Mouse (Mus musculus) neural tube, embryonic 15.5 days (tissue): ENCODE measurements around the gene Morf4l1. TPM values are rescaled to one million over a fixed set of nuclear protein-coding genes. Genes with fewer than 3 reads are reported as not detected.

Experiments used
- ATAC-seq: fragments of 200-750 bp; cut with Nextera tagmentation; 2 replicates; pipeline ENCODE4 v1.8.0; 2017; ENCODE audit warnings: mild to moderate bottlenecking, moderate TSS enrichment, moderate library complexity; ENCODE audit not compliant: low FRiP score
- H3K27ac ChIP-seq: fragments of 300-500 bp; sonication (generic); replicated peaks from 2 replicates; pipeline ENCODE4 v1.5.1; 2015; ENCODE audit warnings: mild to moderate bottlenecking, inconsistent platforms
- H3K27me3 ChIP-seq: fragments of 300-500 bp; sonication (generic); replicated peaks from 2 replicates; pipeline ENCODE4 v1.6.1; 2015; ENCODE audit warnings: inconsistent platforms
- H3K36me3 ChIP-seq: fragments of 300-500 bp; sonication (generic); 2 replicates; pipeline ENCODE4 v1.6.1; 2015; ENCODE audit warnings: inconsistent platforms
- H3K4me1 ChIP-seq: fragments of 300-500 bp; sonication (generic); 2 replicates; pipeline ENCODE4 v1.6.1; 2015; ENCODE audit warnings: inconsistent platforms
- H3K4me2 ChIP-seq: fragments of 300-500 bp; sonication (generic); 2 replicates; pipeline ENCODE4 v1.6.1; 2015; ENCODE audit warnings: inconsistent platforms, mild to moderate bottlenecking, moderate library complexity
- H3K4me3 ChIP-seq: fragments of 300-500 bp; sonication (generic); replicated peaks from 2 replicates; pipeline ENCODE4 v1.5.1; 2015; ENCODE audit warnings: mild to moderate bottlenecking, inconsistent platforms
- H3K9ac ChIP-seq: fragments of 300-500 bp; sonication (generic); replicated peaks from 2 replicates; pipeline ENCODE4 v1.6.1; 2015; ENCODE audit warnings: mild to moderate bottlenecking, inconsistent platforms
- H3K9me3 ChIP-seq: fragments of 300-500 bp; sonication (generic); replicated peaks from 2 replicates; pipeline ENCODE4 v1.6.1; 2016; ENCODE audit warnings: inconsistent platforms
- WGBS: fragments of 180-500 bp; shearing (Covaris S2); methylation state at CpG from one replicate; pipeline ENCODE4 v1.1.7; 2015; ENCODE audit warnings: mixed read lengths; 5-methylcytosine and 5-hydroxymethylcytosine counted together
- polyA plus RNA-seq: library from polyadenylated mRNA; unstranded; fragments of >200 nt; fragmentation: Nextera tagmentation; extraction: Ambion mirVana; gene quantifications from 2 replicates; pipeline ENCODE4 v1.2.1, GENCODE M21; 2015

Gene Morf4l1
- polyA plus RNA-seq, 1 experiment from 2014 or later, result 554 TPM

- H3K9me3 ChIP-seq, result no peaks in the 10 kb centered on the region
- no peak for ATAC-seq
- peak overlapping the region; percentile 99 for H3K27ac ChIP-seq
- peaks cover 8% of the 10 kb centered on the region; the same call in 1 of the 2 replicates for H3K36me3 ChIP-seq
- no peaks in the 10 kb centered on the region; the same call in 1 of the 2 replicates for H3K27me3 ChIP-seq
- WGBS, result 3% methylated on average over 13 of the region's 13 CpGs
- H3K9ac ChIP-seq, result peak overlapping the region; percentile 97
- peak overlapping the region; percentile 84 for H3K4me3 ChIP-seq
- peak overlapping the region; percentile 76 for H3K4me2 ChIP-seq
- peaks cover 41% of the 10 kb centered on the region for H3K4me1 ChIP-seq
Measured at GRCm38 (mm10) chr9:90113151-90113550, 1.4 kb downstream of the Morf4l1 start.

- Histone ChIP-seq H3K27ac (no peak overlapping the region), H3K9me3 (no peaks in the 10 kb centered on the region), H3K4me3 (no peak overlapping the region), H3K27me3 (no peaks in the 10 kb centered on the region), H3K4me2 (no peak overlapping the region), H3K9ac (no peak overlapping the region), H3K36me3 (peaks cover 18% of the 10 kb centered on the region; the same call in 1 of the 2 replicates), H3K4me1 (peaks cover 39% of the 10 kb centered on the region)
- WGBS, result 69% methylated on average over 6 of the region's 6 CpGs
- no peak for ATAC-seq
Measured at GRCm38 (mm10) chr9:90109386-90109785, 5.2 kb downstream of the Morf4l1 start.

GRCm38 (mm10) chr9:90108272-90108671 is 6.3 kb downstream of the Morf4l1 start:
- H3K36me3 ChIP-seq, result peaks cover 22% of the 10 kb centered on the region
- ATAC-seq, result no peak
- peaks cover 39% of the 10 kb centered on the region for H3K4me1 ChIP-seq
- no peak overlapping the region for H3K4me3 ChIP-seq
- H3K27me3 ChIP-seq, result no peaks in the 10 kb centered on the region
- H3K9ac ChIP-seq, result no peak overlapping the region
- no peak overlapping the region for H3K4me2 ChIP-seq
- no peaks in the 10 kb centered on the region for H3K9me3 ChIP-seq
- no peak overlapping the region for H3K27ac ChIP-seq

GRCm38 (mm10) chr9:90106915-90107314 is 7.7 kb downstream of the Morf4l1 start:
- Histone ChIP-seq H3K4me3 (no peak overlapping the region), H3K9ac (no peak overlapping the region), H3K4me2 (no peak overlapping the region), H3K36me3 (peaks cover 27% of the 10 kb centered on the region), H3K27ac (no peak overlapping the region), H3K9me3 (no peaks in the 10 kb centered on the region), H3K27me3 (no peaks in the 10 kb centered on the region), H3K4me1 (peaks cover 27% of the 10 kb centered on the region)
- no peak for ATAC-seq
- WGBS, result 98% methylated on average over 1 of the region's 1 CpGs

GRCm38 (mm10) chr9:90105462-90105861 is 9.1 kb downstream of the Morf4l1 start:
- Histone ChIP-seq H3K27ac (no peak overlapping the region), H3K4me2 (no peak overlapping the region), H3K4me1 (peaks cover 16% of the 10 kb centered on the region), H3K36me3 (peaks cover 36% of the 10 kb centered on the region), H3K9me3 (no peaks in the 10 kb centered on the region), H3K9ac (no peak overlapping the region), H3K27me3 (no peaks in the 10 kb centered on the region), H3K4me3 (no peak overlapping the region)
- 97% methylated on average over 1 of the region's 1 CpGs for WGBS
- ATAC-seq, result no peak

- 53% methylated on average over 2 of the region's 2 CpGs for WGBS
- Histone ChIP-seq H3K4me2 (no peak overlapping the region), H3K27ac (no peak overlapping the region), H3K4me1 (no peaks in the 10 kb centered on the region), H3K4me3 (no peak overlapping the region), H3K9me3 (no peaks in the 10 kb centered on the region), H3K9ac (no peak overlapping the region), H3K27me3 (no peaks in the 10 kb centered on the region), H3K36me3 (peaks cover 67% of the 10 kb centered on the region)
- ATAC-seq, result no peak
Measured at GRCm38 (mm10) chr9:90100760-90101159, 13.8 kb downstream of the Morf4l1 start.

GRCm38 (mm10) chr9:90098934-90099333 is 15.6 kb downstream of the Morf4l1 start:
- H3K4me2 ChIP-seq, result no peak overlapping the region
- WGBS, result 89% methylated on average over 5 of the region's 5 CpGs
- H3K27me3 ChIP-seq, result no peaks in the 10 kb centered on the region
- no peaks in the 10 kb centered on the region for H3K9me3 ChIP-seq
- H3K4me3 ChIP-seq, result no peak overlapping the region
- H3K9ac ChIP-seq, result no peak overlapping the region
- ATAC-seq, result no peak
- H3K27ac ChIP-seq, result no peak overlapping the region
- no peaks in the 10 kb centered on the region for H3K4me1 ChIP-seq
- peaks cover 68% of the 10 kb centered on the region for H3K36me3 ChIP-seq

GRCm38 (mm10) chr9:90089339-90090104 is 25.1 kb downstream of the Morf4l1 start:
- no peak for ATAC-seq
- WGBS, result 95% methylated on average over 6 of the region's 6 CpGs
- no peaks in the 10 kb centered on the region for H3K27me3 ChIP-seq
- H3K4me2 ChIP-seq, result no peak overlapping the region
- no peaks in the 10 kb centered on the region for H3K9me3 ChIP-seq
- H3K4me3 ChIP-seq, result no peak overlapping the region
- H3K4me1 ChIP-seq, result no peaks in the 10 kb centered on the region
- no peak overlapping the region for H3K9ac ChIP-seq
- peaks cover 57% of the 10 kb centered on the region for H3K36me3 ChIP-seq
- no peak overlapping the region for H3K27ac ChIP-seq

GRCm38 (mm10) chr9:90087906-90088485 is 26.6 kb downstream of the Morf4l1 start:
- Histone ChIP-seq H3K4me1 (no peaks in the 10 kb centered on the region), H3K36me3 (peaks cover 51% of the 10 kb centered on the region)
- 88% methylated on average over 2 of the region's 2 CpGs for WGBS

GRCm38 (mm10) chr9:90084766-90085468 is 29.7 kb downstream of the Morf4l1 start:
- H3K36me3 ChIP-seq, result peaks cover 30% of the 10 kb centered on the region
- H3K4me2 ChIP-seq, result no peak overlapping the region
- no peak overlapping the region for H3K27ac ChIP-seq
- no peak overlapping the region for H3K4me3 ChIP-seq
- no peaks in the 10 kb centered on the region for H3K9me3 ChIP-seq
- H3K4me1 ChIP-seq, result no peaks in the 10 kb centered on the region
- 92% methylated on average over 8 of the region's 8 CpGs for WGBS
- ATAC-seq, result no peak
- no peaks in the 10 kb centered on the region for H3K27me3 ChIP-seq
- no peak overlapping the region for H3K9ac ChIP-seq

More at GRCm38 (mm10) chr9:90087906-90088485, 26.6 kb downstream of the Morf4l1 start:
- no peaks in the 10 kb centered on the region for H3K27me3 ChIP-seq
- no peak overlapping the region for H3K9ac ChIP-seq
- no peak overlapping the region for H3K4me3 ChIP-seq
- H3K4me2 ChIP-seq, result no peak overlapping the region
- peak; percentile 58; the same call in 1 of the 2 replicates for ATAC-seq
- no peak overlapping the region for H3K27ac ChIP-seq
- H3K9me3 ChIP-seq, result no peaks in the 10 kb centered on the region

GRCm38 (mm10) chr9:90084152-90084551 is 30.4 kb downstream of the Morf4l1 start:
- Histone ChIP-seq H3K36me3 (peaks cover 22% of the 10 kb centered on the region), H3K9ac (no peak overlapping the region), H3K27ac (no peak overlapping the region), H3K9me3 (no peaks in the 10 kb centered on the region), H3K27me3 (no peaks in the 10 kb centered on the region), H3K4me3 (no peak overlapping the region), H3K4me1 (no peaks in the 10 kb centered on the region), H3K4me2 (no peak overlapping the region)
- WGBS, result 94% methylated on average over 3 of the region's 3 CpGs
- ATAC-seq, result no peak

- Histone ChIP-seq H3K4me2 (no peak overlapping the region), H3K4me3 (no peak overlapping the region), H3K27ac (no peak overlapping the region), H3K9me3 (no peaks in the 10 kb centered on the region), H3K36me3 (peaks cover 15% of the 10 kb centered on the region), H3K27me3 (no peaks in the 10 kb centered on the region), H3K9ac (no peak overlapping the region), H3K4me1 (no peaks in the 10 kb centered on the region)
- no peak for ATAC-seq
- 100% methylated on average over 1 of the region's 1 CpGs for WGBS
Measured at GRCm38 (mm10) chr9:90082992-90083391, 31.6 kb downstream of the Morf4l1 start.
